Mouse (Mus musculus) WW6 (cell line): ENCODE data around the gene Tlr4.

Experiments used
- DNase-seq: peaks from one replicate; pipeline ENCODE4 v3.0.0-alpha.2; 2013; ENCODE audit warnings: low read depth, low spot score

Tlr4 gene

DNA sequence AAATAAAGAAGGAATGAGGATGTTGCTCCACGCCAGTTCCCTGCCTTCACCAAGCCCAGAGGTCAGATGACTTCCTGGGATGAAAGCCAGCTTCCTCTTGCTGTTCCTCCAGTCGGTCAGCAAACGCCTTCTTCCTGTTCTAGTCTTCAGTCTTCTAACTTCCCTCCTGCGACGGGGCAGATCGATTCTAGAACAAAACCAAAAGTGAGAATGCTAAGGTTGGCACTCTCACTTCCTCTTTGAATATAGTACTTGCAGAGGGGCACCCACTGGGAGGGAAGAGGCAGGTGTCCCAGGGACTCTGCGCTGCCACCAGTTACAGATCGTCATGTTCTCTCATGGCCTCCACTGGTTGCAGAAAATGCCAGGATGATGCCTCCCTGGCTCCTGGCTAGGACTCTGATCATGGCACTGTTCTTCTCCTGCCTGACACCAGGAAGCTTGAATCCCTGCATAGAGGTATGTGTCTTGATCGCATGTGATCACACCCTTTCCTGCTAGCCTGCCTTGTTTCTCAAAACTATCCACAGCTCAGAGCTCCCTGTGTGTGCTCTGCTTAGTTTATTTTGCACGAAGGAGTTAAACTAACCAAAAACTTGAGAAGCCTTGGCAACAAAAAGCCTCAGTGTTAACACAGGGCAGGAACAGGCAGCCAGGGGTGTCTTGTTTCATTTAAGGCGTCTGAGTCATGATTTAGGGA lies at the start of gene Tlr4:
Gene Tlr4, plus strand, starts transcription at position 122 of the 700 bp plus-strand sequence.
- no peak for DNase-seq

DNA sequence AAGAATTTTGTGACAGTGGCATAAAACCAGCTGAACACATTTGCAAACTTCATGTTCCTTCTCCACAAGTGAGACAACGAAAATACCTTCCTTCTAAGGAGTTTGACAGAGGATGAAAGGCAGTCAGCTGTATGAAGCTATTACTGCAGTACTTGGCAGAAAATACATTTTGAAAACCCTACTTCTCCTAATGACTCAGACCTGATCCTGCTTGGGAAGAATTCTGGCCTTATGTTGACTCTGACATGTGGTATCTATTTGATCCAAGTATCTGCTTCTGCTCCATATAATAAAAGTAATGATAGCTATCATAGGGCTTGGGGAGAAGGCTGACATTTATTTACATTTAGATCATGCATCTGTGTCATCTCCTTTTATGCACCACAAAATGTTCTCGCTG lies 33.1 kb upstream of the Tlr4 start:
- DNase-seq = no peak

DNA sequence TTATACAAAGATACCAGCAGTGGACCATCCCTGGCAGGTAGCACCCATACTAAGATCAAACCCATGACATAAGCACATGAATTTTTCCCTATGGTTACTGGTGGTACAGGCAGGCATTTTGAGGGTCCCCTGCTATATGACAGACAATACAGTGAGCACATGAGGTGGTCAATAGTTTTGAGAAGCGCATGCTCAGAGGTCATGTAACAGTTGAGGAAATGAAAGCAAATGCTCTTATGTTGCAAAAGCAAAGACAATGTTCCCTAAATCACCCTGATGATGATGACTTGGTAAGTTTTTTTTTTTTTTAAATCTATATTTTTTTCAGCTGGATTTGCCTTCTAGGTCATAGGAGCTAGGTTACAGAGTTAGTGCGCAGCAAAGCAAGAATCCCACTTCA lies 30.7 kb upstream of the Tlr4 start:
- DNase-seq = no peak

DNA sequence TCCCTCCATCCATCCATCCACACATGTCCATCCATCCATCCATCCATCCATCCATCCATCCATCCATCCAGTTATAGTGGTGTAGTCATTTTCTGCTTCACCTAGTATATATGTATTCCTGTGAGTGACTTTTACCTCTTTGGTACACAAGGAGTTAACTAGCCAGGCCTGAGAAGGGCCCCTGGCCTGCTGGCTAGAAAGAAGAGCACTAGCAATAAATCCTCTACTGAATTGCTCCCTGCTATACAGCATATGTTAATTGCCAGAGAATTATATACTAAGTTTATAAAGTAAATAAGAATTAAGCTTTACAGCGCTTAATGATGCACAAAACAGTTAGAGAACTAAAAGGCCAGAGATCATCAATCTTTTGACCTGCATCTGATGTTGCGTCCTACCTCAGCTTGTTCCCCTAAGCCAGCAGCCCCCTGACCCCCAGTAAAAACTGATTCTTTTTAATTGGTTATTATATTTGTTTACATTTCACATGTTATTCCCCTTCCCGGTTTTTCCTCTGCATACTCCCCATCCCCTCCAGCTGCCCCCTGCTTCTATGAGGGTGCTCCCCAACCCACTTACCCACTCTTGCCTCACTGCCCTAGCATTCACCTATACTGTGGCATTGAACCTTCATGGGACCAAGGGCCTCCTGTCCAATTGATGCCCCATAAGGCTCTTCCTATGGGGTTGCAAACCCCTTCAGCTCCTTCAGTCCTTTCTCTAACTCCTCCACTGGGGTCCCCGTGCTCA lies 22.7 kb upstream of the Tlr4 start:
- DNase-seq = no peak

DNA sequence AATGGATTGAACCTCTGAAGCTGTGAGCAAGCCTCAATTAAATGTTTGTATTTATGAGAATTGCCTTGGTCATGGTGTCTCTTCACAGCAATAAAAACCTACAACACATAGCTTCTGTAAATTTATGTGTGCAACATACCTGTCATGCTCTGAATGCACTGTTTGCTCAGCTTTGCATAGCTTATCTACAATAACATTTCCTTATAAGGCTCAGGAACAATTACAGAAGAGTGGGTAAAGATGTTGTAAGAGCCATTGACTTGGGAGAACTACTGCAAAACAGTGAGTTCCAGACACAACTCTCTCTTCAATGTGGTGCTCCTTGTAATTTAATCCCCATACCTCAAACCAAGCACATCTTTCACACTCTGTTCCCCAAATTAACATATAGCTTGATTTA lies 21.6 kb upstream of the Tlr4 start:
- no peak for DNase-seq

DNA sequence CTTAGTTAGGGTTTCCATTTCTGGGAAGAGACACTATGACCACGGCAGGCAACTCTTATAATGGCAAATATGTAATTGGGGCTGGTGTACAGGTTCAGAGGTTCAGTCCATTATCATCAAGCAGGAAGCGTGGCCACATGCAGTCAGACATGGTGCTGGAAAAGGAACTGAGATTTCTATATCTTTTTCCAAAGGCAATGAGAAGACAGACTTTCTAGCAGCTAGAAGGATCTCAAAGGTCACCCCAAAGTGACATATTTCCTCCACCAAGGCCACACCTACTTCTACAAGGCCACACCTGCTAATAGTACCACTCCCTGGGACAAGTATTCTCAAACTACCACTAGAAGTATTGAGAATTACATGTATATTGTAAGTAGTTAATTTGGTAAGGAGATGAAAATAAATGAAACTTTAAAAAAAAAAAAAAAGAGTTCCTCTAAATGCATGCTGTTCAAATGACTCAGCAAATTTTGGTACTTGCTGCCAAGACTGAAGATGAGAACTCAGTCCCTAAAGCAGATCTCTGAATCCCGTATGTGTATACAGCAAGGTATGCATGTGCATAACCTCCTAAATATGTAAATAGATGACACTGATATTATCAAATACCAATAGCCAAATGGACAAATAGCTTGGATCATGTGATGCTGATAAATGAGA lies 10.9 kb upstream of the Tlr4 start:
- no peak for DNase-seq

DNA sequence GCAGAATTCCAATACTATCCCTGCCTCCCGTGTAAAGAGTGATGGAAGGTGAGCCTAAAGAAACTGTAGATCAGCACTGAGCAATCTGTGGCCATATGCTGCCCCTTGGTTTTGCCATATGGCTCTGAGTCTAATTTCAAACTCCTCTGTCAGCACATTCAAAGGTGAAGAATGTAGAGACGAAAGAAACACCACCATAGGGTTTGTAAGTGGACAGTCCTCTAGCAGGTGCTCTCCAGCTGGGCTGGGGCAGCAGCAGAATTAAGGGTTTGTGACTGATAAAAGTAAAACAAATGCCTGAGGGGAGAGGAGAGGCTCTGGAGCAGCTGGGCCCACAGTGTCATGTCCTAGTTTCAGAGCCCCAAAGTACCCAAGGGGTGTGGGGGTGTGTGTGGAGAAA lies 6.2 kb upstream of the Tlr4 start:
- no peak for DNase-seq

DNA sequence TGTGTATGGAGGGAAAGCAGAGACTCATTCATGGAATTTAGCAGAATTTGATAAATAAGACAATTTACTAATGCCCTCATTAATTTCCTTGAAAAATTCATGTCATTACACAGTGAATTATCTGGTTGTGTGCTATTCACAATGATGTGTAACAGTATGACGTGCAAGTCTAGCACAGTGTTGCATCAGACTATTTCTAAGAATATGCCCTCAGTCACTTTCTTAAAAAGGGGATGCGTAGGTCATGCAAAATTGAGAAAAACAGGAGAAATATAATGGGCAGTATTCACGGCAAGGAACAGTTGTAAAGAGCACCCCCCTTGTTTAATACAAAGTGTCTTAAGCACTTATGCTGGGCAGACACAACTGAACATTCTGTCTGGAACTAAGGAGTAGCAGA lies 5.6 kb upstream of the Tlr4 start:
- DNase-seq = no peak

DNA sequence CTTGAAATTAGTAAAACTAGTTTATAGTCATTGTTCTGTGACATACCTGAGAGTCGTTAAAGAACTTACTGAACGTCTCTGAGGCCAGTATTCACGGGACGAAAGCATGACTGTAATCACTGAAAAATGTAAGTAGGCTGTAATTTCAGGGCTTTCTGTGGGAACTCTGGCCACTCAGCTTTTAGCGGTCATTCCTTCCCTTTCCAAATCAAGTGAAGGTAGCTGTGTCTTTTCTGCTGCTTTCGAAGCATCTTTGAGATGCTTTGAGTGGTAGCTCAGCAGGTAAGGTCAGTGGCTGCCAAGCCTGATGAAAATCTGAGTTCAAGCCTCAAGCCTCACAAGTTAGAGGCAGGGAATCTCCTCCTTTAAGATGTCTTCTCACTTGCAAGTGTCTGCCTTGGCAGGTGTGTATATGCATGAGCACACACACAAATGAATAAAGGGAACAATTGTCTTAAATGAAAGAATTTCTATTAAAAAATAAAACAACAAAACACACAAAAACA lies 832 bp downstream of the Tlr4 start:
- DNase-seq = no peak

DNA sequence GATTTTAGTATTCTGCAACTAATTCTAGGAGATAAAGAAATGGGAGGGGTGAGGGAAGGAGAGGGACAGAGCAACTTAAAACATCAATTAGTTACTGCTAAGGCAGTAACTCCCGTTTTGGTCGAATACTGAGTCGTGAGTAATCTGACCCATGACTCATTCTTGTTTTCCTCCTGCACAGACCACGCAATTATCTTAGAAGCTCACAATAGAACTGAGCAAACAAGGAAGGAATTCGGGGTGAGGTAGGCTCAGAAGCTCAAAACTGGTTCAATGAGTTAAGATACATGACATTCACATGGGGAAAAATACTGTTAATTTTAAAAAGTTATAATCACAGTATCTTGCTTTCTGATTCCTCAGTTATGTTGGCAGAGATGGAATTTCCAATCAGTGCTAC lies 1.3 kb downstream of the Tlr4 start:
- no peak for DNase-seq

DNA sequence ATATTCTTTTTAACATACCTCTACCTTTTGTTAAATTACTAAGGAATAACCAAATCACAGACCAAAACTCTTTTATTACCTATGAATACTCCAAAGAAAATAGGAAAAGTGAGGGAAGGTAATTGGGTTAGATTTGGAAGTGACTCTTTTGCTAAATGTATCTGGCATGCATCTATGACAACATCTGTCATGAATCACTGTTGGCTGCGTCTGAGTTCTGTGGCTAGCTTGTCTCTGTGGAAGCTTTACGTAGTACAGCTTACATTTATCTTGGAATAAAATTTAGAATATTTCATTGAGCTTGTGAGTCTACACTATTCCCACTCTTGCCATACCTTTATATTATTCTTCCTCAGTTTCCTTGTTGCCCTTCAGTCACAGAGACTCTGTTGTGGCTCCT lies 10.7 kb downstream of the Tlr4 start:
- no peak for DNase-seq

DNA sequence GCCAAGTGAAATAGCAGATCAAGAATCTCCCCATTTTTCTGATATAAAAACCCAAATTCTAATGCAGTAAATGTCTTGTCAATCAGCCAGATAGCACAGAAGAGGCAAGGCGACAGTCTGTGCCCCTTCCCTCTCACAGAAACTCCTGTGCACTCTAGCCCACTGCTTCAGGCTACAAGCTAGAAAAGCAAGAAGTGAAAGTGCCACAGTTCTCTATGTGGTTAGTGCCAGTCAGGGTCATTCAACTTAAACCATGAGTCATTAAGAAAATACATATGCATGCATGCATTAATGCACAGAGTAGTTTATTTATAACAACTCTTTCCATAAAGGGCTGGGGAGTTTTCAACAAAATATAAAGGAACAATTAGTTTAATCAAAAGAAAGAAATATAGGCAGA lies 15.9 kb downstream of the Tlr4 start:
- no peak for DNase-seq

DNA sequence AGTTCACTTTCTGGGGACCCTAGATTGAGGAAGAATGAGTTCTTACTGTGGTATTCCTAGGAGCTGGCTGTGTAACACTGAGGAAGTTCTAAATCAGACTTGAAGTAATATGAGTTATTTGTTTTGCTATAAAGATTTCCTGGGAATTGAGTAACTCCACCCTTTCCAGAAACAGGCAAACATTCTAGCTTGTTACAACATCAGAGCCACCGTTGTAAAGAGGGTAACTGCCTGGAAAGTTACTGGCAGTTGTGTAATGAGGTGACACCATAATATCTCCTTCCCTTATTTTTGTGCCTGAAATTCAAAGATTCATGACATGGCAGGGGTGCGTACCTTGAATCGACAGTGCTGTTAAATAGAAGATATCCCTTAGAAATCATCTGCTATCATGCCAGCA lies 24.6 kb downstream of the Tlr4 start:
- no peak for DNase-seq

DNA sequence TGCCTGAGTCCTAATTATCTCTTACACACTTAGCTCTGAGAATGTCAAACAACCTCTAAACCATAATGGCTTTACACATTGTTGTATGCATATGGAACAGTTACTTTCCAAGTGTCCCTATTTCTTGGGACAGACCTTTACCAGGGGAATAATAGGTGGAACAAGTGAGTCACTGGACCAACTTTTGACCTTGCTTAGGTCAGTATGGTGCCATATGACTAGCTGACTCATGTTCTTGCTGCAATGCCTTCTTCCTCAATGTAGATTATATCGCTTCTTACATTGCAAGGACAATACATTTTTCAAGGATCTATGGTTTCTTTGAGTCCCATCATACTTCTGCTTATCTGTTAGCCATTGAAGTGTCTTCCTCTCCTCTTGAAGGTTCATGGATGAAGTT lies 29.6 kb downstream of the Tlr4 start:
- no peak for DNase-seq

DNA sequence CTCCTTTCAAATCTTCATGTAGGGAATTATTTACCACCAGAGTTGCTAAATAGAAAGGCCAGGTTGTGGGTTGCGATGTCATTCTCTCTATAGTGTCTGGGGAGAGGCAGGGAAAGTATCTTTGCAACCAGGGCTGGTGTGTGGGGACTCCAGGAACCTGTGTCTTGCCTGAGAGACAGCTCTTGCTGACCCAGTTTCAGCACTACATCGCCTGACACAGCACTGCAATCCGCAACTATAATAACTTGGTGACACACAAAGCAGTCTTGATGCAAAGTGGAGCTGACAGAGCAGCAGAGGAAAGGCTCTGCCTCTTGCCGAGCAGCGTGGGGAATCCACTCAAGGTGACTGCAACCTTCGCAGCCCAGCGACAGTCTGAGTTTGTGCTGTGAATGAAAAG lies 42.5 kb downstream of the Tlr4 start:
- DNase-seq = no peak

DNA sequence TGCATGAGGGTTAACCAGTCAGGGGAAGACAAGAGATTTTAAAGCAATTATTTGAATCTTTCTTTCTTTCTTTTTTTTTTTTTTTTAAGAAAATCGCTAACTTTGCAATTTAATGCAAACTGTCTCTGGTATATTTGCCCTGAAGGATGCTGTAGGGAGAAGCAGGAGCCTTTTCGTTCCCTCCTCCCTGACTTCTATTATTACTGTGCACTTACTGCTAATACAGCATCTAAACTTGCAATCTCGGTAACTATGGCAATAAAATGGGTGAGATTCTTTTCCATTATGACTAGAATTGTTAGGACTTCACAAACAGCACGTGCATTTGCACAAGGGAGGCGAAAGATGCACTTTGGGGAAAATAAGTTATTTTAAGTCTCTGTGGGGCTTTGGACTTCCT lies 44.6 kb downstream of the Tlr4 start:
- no peak for DNase-seq

DNA sequence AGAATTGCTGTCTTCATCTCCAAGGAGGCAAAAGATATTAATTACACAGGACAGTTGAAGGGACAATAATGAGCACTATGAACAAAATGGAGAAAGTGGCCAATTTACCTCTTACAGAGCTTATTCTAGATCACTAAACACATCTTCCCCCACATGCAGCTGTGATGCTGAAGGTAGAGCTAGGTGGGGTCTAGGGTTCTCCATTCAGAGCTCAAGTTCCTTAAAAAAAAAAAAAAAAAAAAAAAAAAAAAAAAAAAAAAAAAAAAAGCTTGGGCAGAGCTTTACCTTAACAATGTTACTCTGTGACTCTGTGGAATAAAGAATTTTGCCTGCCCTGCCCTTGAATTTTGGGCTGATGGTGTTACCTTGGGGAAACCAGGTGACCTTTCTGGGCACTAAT lies 46.0 kb downstream of the Tlr4 start:
- no peak for DNase-seq

DNA sequence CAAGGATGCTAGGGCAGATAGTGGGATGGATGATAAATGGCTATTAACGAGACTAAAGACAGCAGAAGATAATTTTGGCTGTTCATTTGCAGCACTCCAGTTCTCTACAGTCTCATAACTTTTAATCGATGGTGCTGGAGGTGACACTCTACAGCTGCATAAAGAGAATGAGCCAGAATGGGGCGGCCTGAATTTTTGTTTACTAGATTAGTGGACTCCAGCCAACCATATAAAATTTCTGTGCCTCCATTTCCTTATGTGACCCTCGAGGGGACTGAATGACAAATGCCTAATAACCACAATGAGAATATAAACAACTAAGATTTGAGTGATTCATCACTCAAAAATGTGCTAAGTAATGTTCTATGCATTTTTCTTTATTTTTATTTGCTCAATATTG lies 48.4 kb downstream of the Tlr4 start:
- no peak for DNase-seq

DNA sequence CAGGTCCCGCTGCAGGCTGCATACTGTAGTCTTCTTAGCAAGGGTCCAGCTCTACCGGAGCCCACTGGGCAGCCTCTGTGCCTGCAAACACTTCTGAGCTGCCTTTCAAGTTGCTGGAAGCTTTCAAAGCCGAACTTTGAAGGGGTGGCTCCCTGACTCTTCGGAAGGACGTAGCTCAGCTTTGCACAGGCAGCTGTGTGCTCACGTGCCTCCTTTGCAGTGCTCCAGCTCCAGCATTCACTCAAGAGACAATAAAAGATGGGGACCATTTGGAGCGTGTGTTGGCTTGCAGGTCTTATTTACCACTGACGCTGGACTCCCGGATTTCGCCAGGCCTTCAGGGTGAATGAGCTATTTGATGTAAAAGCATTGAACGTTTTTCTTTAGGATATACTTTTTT lies 50.2 kb downstream of the Tlr4 start:
- no peak for DNase-seq

DNA sequence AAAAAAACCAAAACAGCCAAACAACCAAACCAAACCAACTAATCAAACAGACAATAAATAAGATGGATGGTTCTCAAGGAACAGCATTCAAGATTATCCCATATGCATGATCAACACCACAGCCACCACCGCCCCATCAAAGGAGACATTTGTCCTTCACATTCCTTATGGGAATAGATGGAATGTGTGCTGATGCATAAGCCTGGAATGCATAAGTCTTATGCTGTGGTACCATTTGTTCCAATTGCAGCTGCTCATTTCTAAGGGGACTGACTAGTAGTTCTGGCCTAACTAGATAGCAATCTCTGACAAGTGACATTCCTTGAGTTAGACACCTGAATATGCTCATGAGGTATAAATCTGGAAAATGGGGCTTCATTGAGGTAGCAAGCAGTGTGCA lies 54.1 kb downstream of the Tlr4 start:
- no peak for DNase-seq

DNA sequence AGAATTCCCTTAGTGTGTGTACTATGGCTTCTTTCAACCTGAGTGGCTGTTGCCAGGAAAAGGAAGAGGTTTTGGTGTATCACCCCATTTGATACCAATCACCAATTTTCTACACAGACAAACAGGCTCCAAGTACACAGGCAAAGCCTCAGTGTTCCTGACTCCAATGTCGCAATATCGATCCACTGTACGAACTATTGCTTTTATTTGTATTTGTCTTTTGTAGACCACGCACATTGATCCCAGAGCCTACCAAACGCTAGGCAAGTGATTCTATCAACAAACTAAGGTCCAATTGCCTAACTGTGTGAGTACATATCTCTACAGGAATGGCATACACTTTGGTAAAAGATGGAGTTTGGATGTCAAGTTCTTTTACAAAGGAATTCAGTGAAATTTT lies 55.9 kb downstream of the Tlr4 start:
- DNase-seq = no peak

DNA sequence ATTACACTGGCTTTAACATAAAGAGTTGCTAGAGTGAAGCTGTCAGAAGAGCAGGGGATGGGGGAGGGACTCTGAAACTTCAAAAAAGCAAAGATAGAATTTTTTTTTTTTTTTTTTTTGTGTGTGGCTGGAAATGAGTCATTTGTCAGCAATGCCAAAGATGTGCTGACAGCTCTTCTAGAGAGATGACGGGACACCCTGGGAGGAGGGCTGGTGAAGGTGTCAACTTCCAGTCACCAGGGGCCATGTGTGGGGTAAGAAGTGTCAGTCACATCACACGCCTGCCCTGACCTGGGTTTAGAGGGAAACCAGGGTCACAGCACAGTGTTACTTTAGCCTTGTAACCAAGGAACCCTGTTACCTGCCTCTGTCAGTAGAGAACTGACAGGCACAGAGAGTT lies 67.2 kb downstream of the Tlr4 start:
- DNase-seq = no peak

DNA sequence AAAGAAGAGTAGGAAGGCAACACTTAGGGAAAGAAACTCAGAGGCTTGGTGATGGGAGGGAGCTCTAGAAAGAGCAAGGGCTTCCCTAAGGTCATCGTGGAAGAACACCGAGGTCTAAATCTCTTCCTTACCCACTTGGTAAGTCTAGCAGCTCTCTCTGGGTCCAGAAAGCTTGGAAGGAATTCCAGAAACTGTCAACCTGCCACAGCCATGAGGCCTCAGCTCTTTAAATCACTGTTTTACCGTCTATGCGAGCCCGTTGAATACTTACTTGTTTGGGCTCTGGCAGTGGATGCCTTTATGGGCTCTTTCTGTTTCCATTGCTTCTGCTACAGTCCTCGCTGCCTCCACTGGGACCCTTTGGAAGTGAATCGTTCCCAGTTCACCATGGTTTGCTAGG lies 67.6 kb downstream of the Tlr4 start:
- DNase-seq = no peak
